Mouse (Mus musculus) liver, adult (tissue): ENCODE data around the gene Fam89b.

Experiments
- GATA4 ChIP-seq: IDR thresholded peaks from 2 replicates; pipeline ENCODE4 v1.6.1; 2014; ENCODE audit warnings: mild to moderate bottlenecking, low read length; ENCODE audit not compliant: insufficient replicate concordance

Fam89b gene

GRCm38 (mm10) chr19:5729444-5729815 is at the start of gene Fam89b:
Gene Fam89b (minus strand): TSS chr19:5729653.
- no peak for TF ChIP-seq GATA4

DNA sequence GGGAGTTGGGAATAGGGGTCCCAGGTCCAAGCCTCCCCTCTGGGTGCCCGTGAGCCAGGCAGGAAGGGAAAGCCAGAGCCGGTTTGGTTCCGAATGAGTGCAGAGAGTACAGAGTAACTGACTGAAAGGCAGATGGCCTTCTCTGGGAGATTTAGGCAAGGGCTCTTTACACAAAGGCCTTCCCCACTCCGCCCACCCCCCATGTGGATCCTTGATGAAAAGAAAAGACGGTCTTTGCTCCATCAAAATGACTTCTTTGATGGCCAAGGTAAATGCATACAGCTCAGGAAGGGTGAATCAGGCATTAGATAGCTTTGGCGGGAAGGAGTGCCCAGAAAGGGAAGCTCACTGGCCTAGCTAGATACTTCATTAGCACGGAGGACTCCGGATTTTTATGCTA is 48.9 kb upstream of the Fam89b start:
- TF ChIP-seq GATA4: no peak

DNA sequence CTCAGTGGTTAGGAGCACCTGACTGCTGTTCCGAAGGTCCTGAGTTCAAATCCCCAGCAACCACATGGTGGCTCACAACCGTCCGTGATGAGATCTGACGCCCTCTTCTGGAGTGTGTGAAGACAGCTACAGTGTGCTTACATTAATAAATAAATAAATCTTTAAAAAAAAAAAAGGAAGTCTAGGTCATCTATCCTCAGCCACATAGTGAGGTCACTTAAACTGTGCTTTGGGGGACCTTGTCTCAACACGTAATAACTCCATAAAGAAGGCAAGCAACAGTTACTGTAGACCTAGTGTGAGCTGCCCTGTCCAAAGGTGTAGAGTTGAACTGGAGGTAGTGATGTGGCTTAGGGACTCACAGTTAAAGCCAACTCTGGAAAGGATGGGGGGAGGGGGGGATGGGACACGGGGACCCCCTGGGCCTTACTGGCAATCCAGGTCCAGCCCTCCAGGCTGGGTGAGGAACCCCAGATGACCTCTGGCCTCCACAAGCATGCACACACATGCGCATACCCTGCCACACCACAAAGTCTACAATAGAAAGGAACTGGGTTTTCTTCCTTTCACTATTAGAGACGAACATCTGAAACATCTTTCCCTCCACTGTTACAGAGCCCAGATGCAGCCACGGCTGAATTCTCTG is 48.1 kb upstream of the Fam89b start:
- TF ChIP-seq GATA4: no peak

GRCm38 (mm10) chr19:5770925-5771860 is 41.7 kb upstream of the Fam89b start, which contains the start of gene Scyl1:
Gene Scyl1 (minus strand): TSS chr19:5771419.
- no peak; the same call in 1 of the 2 replicates for TF ChIP-seq GATA4

- no peak for TF ChIP-seq GATA4
Measured at GRCm38 (mm10) chr19:5770311-5770710, 40.9 kb upstream of the Fam89b start.

GRCm38 (mm10) chr19:5767271-5767670 is 37.8 kb upstream of the Fam89b start:
- no peak for TF ChIP-seq GATA4

DNA sequence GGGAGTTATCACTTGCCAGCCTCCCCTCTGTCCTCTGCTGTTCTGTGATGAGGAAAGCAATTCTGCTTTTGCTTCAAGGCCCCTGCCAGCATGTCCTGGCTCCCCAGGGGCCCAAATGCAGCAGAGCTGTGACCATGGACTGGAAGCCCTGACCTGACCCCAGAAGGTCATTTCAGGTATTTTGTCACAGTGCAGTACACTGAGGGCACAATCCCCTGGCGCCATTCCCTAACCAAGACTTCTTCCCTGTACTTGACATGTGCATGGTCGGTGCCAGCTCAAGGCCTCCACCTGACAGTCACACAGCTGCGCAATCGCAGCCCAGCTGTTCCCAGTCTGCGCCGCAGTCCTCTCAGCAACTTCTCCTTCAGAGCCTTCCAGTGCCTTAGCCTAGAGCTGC is 33.7 kb upstream of the Fam89b start:
- TF ChIP-seq GATA4: no peak

GRCm38 (mm10) chr19:5758878-5759403 is 29.5 kb upstream of the Fam89b start:
- no peak for TF ChIP-seq GATA4

DNA sequence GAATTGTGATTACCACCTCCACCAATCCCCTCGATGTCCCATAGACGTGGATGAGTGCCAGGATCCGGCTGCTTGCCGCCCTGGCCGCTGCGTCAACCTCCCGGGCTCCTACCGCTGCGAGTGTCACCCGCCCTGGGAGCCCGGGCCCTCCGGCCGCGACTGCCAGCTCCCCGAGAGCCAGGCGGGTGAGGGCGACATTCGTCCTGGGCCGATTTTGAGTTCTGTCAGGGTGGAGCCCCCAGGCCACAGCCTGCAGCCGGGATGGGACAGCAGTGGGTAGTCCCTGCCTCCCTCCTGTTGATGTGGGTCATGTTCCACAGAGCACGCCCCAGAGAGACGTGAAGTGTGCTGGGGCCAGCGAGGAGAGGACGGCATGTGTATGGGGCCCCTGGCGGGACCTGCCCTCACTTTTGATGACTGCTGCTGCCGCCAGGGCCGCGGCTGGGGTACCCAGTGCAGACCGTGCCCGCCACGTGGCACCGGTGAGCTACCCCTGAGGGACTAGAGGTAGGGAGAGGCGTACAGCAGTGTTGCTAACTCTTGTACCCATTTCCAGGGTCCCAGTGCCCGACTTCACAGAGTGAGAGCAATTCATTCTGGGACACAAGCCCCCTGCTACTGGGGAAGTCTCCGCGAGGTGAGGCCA is 27.7 kb upstream of the Fam89b start:
- TF ChIP-seq GATA4: no peak

GRCm38 (mm10) chr19:5756321-5756985 is 27.0 kb upstream of the Fam89b start:
- no peak for TF ChIP-seq GATA4

DNA sequence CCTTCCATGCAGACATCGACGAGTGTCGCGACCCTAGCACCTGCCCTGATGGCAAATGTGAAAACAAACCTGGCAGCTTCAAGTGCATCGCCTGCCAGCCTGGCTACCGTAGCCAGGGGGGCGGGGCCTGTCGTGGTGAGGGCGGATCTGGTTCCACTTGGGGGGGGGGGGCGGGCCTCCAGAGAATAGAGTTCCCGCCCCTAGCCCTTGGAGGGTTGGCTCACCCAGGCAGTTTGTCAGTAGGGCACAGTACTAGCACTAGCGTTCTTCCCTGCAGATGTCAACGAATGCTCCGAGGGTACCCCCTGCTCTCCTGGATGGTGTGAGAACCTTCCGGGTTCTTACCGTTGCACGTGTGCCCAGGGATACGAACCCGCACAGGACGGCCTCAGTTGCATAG is 22.3 kb upstream of the Fam89b start:
- no peak for TF ChIP-seq GATA4

GRCm38 (mm10) chr19:5750951-5751350 is 21.5 kb upstream of the Fam89b start:
- no peak for TF ChIP-seq GATA4

DNA sequence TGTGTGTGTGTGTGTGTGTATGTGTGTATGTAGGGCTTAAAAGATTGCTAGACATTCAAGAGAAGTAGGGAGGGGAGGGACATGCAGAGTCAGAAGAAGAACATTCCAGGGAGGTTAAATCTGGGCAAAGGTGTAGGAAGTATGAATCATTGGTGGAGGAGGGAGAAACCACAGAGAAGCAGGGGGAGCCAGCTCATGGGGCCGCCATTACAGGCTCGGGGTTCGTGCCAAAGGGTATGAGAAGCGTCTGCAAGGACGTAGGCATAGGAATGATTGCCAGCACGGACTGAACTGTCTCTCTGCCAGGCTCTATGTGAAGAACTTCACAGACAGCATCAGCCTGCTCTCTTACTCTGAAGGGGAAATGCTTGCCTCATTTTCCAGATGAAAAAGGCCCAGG is 20.0 kb upstream of the Fam89b start:
- no peak for TF ChIP-seq GATA4

GRCm38 (mm10) chr19:5746907-5747363 is 17.5 kb upstream of the Fam89b start:
- no peak for TF ChIP-seq GATA4

DNA sequence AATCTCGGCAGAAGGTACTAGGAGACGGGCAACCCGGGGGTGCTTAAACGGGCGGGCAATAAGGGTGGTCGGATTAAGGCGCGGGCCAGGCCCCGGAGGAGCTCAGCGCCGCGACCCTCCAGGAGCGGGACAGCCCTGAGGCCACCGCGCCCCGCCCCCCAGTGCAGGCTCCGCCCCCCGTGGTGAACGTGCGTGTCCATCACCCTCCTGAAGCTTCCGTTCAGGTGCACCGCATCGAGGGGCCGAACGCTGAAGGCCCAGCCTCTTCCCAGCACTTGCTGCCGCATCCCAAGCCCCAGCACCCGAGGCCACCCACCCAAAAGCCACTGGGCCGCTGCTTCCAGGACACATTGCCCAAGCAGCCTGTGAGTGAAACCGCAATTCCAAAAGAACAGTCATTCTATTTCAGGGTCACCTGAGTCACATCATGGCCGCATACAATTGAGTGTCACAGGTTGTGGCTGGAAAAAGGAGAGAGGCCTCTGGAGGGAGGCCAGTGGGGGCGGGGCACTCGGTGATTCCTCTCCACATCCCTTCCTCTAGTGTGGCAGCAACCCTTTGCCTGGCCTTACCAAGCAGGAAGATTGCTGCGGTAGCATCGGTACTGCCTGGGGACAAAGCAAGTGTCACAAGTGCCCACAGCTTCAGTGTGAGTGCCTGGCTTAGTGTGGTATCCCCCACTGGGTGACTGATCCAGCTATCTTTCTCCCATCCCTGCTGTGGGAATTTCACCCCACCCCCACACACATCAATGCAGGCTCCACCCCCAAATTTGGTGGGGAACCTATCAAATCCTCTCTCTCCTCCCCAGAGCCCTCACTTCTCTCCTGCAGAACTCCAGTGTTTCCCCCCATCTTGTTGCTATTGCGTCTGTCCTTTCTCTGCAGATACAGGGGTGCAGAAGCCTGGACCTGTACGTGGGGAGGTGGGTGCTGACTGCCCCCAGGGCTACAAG is 16.6 kb upstream of the Fam89b start:
- no peak for TF ChIP-seq GATA4
